Mouse (Mus musculus): ENCODE measurements at regions not wholly inside any gene's neighbourhood (a gene's known extent, or its start where the extent isn't known, plus 50 kb on each side); places are given as distances from the start of the nearest gene placed in this dataset.
"Not testable (repeated sequence)": the region's sequence is repeated elsewhere in the genome, so short reads cannot be mapped to it uniquely, and the experiment has no call there.

GRCm38 (mm10) chr14:71043879-71044770, 444.5 kb upstream of the Fam160b2 start:
- H3K36me3 ChIP-seq; H3K4me2 ChIP-seq; H3K4me3 ChIP-seq; H3K27ac ChIP-seq (replicated peaks); H3K27me3 ChIP-seq (replicated peaks); ATAC-seq (ENCODE audit: extremely low read depth, insufficient number of reproducible peaks, low FRiP score, low TSS enrichment); H3K9me3 ChIP-seq; H3K9ac ChIP-seq; H3K4me1 ChIP-seq: not testable (repeated sequence)
- 18% methylated on average over 11 of the region's 13 CpGs for WGBS

- H3K36me3 ChIP-seq: no peaks in the 10 kb centered on the region
- no peak for ATAC-seq (ENCODE audit: extremely low read depth, insufficient number of reproducible peaks, low FRiP score, low TSS enrichment)
- H3K9me3 ChIP-seq: no peaks in the 10 kb centered on the region
- peaks cover 8% of the 10 kb centered on the region; the same call in 1 of the 2 replicates for H3K4me1 ChIP-seq
- H3K27me3 ChIP-seq (replicated peaks): 0 out of 2 replicates have a peak, but pooled peaks cover 5% of the 10 kb centered on the region
- no peak overlapping the region for H3K27ac ChIP-seq (replicated peaks)
- H3K9ac ChIP-seq: no peak overlapping the region
- no peak overlapping the region for H3K4me2 ChIP-seq
- WGBS: 53% methylated on average over 7 of the region's 7 CpGs
- no peak overlapping the region for H3K4me3 ChIP-seq
Observed at GRCm38 (mm10) chr14:71036620-71037019, 437.0 kb upstream of the Fam160b2 start.

DNA sequence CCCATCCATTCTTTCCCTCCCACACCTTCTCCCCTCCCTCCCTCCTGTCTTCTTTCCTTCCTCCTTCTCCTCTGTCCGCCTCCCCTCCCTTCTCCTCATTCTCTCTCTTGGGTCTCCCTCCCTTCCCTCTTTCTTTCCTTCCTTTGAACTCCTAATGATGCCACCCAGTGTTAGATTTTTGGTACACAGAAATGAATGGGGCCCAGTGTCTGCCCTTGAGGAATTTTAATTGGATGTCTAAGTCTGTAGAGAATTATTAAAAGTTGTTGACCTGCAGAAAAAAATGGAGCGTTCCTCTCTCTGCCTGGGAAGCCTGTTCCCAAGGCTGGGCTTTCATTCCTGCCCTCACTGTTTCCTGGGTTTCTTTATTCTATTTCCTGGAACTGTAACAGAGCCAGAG, 434.0 kb upstream of the Fam160b2 start:
- Histone ChIP-seq H3K36me3 (no peaks in the 10 kb centered on the region), H3K4me3 (no peak overlapping the region), H3K4me1 (peaks cover 12% of the 10 kb centered on the region; the same call in 1 of the 2 replicates), H3K9me3 (no peaks in the 10 kb centered on the region), H3K27ac (replicated peaks) (no peak overlapping the region), H3K9ac (no peak overlapping the region), H3K4me2 (no peak overlapping the region), H3K27me3 (replicated peaks) (no peaks in the 10 kb centered on the region)
- ATAC-seq (ENCODE audit: extremely low read depth, insufficient number of reproducible peaks, low FRiP score, low TSS enrichment): no peak
- WGBS: 60% methylated on average over 2 of the region's 2 CpGs

DNA sequence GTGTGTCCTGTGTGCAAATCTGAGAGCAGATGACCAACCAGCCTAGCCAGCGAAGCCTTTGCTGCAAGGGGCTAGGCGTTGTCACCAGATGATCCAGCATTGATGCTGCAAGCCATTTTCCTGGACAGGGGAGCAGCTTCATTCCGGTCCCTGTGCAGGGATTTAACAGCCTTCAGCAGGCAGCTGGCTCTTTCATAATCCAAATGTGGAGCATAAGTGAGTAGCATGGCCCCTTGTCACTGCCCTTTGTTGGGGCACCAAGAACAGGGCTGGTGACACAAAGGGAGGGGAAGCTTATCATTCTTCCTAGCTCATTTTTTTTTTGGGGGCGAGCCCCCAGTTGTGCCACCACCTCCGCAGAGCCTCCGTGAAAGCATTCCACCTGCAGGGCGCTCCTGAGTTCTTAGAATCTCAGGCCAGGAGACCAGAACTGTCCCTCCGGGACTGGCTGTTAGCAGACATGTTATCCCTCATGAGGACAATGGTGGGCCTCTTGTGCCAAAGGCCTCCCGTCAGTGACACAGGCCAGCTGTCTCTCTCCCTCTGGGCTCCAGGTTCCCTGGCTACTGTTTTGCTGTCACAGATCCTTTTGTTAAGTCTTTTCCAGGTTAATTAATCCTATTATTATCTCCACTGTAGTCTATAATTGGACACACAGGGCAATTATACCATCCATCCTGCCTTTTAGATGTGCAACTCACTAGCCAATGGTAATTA, 430.7 kb upstream of the Fam160b2 start:
- no peak overlapping the region for H3K4me3 ChIP-seq
- 70% methylated on average over 9 of the region's 9 CpGs for WGBS
- no peak overlapping the region for H3K4me2 ChIP-seq
- 0 out of 2 replicates have a peak, but pooled peaks cover 4% of the 10 kb centered on the region for H3K4me1 ChIP-seq
- no peak overlapping the region for H3K9ac ChIP-seq
- no peaks in the 10 kb centered on the region for H3K9me3 ChIP-seq
- no peak overlapping the region for H3K27ac ChIP-seq (replicated peaks)
- no peak for ATAC-seq (ENCODE audit: extremely low read depth, insufficient number of reproducible peaks, low FRiP score, low TSS enrichment)
- H3K27me3 ChIP-seq (replicated peaks): no peaks in the 10 kb centered on the region
- H3K36me3 ChIP-seq: no peaks in the 10 kb centered on the region
